Mouse (Mus musculus) testis, adult 2 months (tissue): ENCODE measurements around the gene Zfp263.

Experiments
- CTCF ChIP-seq: fragments of 200-500 bp; IDR thresholded peaks from 2 replicates; pipeline ENCODE4 v1.5.1; 2012; ENCODE audit warnings: low read depth, mild to moderate bottlenecking, inconsistent platforms, low read length, moderate library complexity; ENCODE audit not compliant: control insufficient read depth, insufficient read depth, insufficient replicate concordance
- POLR2A ChIP-seq: fragments of 200-500 bp; IDR thresholded peaks from 2 replicates; pipeline ENCODE4 v1.6.1; 2012; ENCODE audit warnings: low read depth, mild to moderate bottlenecking, inconsistent platforms, low read length, moderate library complexity; ENCODE audit not compliant: control insufficient read depth

DNA sequence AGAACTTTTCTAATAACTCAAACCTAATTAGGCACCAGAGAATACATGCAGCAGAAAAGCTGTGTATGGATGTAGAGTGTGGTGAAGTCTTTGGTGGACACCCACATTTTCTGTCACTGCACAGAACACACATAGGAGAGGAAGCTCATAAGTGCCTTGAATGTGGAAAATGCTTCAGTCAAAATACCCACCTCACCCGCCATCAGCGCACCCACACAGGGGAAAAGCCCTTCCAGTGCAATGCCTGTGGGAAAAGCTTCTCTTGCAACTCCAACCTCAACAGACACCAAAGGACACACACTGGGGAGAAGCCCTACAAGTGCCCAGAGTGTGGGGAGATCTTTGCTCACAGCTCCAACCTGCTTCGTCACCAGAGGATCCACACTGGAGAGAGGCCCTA, 5.1 kb downstream of the Zfp263 start:
- no peak for TF ChIP-seq POLR2A
- no peak for TF ChIP-seq CTCF
